Mouse (Mus musculus): ENCODE results near the gene Cinp. TPM values are rescaled to one million over a fixed set of nuclear protein-coding genes. Genes with fewer than 3 reads are reported as not detected.

The Cinp gene
- polyA plus RNA-seq (2014; fragmentation: Illumina TruSeq; extraction: RNeasy Lipid Tissue Mini Kit (QIAGEN cat#74804); ENCODE audit: low read depth, low replicate concordance): 29.1 TPM

GRCm38 (mm10) chr12:110889036-110890020, at the start of gene Cinp, which contains the start of gene Tecpr2:
TSS of gene Cinp (minus strand) at chr12:110889145.
TSS of gene Tecpr2 (plus strand) at chr12:110889264.

GRCm38 (mm10) chr12:110850010-110850928, 38.7 kb downstream of the Cinp start, which contains the start of gene Zfp839:
TSS of gene Zfp839 (plus strand) at chr12:110850253.

GRCm38 (mm10) chr12:110840348-110841198, 48.4 kb downstream of the Cinp start, which contains the start of gene Mok:
TSS of gene Mok (minus strand) at chr12:110840939.

Other genes with a start within 250 kb of the Cinp start
- not detected for gene 1700001K19Rik, start 206.5 kb downstream of the Cinp start, polyA plus RNA-seq (2014; fragmentation: Illumina TruSeq; extraction: RNeasy Lipid Tissue Mini Kit (QIAGEN cat#74804); ENCODE audit: low read depth, low replicate concordance)
- gene Hsp90aa1, start 186.4 kb downstream of the Cinp start, polyA plus RNA-seq (2014; fragmentation: Illumina TruSeq; extraction: RNeasy Lipid Tissue Mini Kit (QIAGEN cat#74804); ENCODE audit: low read depth, low replicate concordance): 170 TPM
- gene Wdr20, start 151.2 kb downstream of the Cinp start, polyA plus RNA-seq (2014; fragmentation: Illumina TruSeq; extraction: RNeasy Lipid Tissue Mini Kit (QIAGEN cat#74804); ENCODE audit: low read depth, low replicate concordance): 20.9 TPM
- gene Mok, start 48.2 kb downstream of the Cinp start, polyA plus RNA-seq (2014; fragmentation: Illumina TruSeq; extraction: RNeasy Lipid Tissue Mini Kit (QIAGEN cat#74804); ENCODE audit: low read depth, low replicate concordance): 0.68 TPM
- gene Zfp839, start 38.9 kb downstream of the Cinp start, polyA plus RNA-seq (2014; fragmentation: Illumina TruSeq; extraction: RNeasy Lipid Tissue Mini Kit (QIAGEN cat#74804); ENCODE audit: low read depth, low replicate concordance): 7.3 TPM
- gene Tecpr2, start 119 bp upstream of the Cinp start, polyA plus RNA-seq (2014; fragmentation: Illumina TruSeq; extraction: RNeasy Lipid Tissue Mini Kit (QIAGEN cat#74804); ENCODE audit: low read depth, low replicate concordance): 4.5 TPM
- gene Ankrd9, start 89.9 kb upstream of the Cinp start, polyA plus RNA-seq (2014; fragmentation: Illumina TruSeq; extraction: RNeasy Lipid Tissue Mini Kit (QIAGEN cat#74804); ENCODE audit: low read depth, low replicate concordance): 38.1 TPM
- 12.1 TPM for gene Rcor1, start 150.2 kb upstream of the Cinp start, polyA plus RNA-seq (2014; fragmentation: Illumina TruSeq; extraction: RNeasy Lipid Tissue Mini Kit (QIAGEN cat#74804); ENCODE audit: low read depth, low replicate concordance)